Mouse (Mus musculus) small intestine, adult 2 months (tissue): ENCODE measurements around the gene Pafah1b1.

Source experiments
- CTCF ChIP-seq: fragments of 200-500 bp; IDR thresholded peaks from 2 replicates; pipeline ENCODE4 v1.5.1; 2012; ENCODE audit warnings: low read depth, mild to moderate bottlenecking, control low read depth, inconsistent platforms, low read length, moderate library complexity, mixed read lengths; ENCODE audit not compliant: insufficient replicate concordance, insufficient read length; ENCODE audit errors: extremely low read depth
- POLR2A ChIP-seq: fragments of 200-500 bp; IDR thresholded peaks from 2 replicates; pipeline ENCODE4 v1.6.1; 2012; ENCODE audit warnings: low read depth, mild to moderate bottlenecking, control low read depth, inconsistent platforms, low read length, moderate library complexity

DNA sequence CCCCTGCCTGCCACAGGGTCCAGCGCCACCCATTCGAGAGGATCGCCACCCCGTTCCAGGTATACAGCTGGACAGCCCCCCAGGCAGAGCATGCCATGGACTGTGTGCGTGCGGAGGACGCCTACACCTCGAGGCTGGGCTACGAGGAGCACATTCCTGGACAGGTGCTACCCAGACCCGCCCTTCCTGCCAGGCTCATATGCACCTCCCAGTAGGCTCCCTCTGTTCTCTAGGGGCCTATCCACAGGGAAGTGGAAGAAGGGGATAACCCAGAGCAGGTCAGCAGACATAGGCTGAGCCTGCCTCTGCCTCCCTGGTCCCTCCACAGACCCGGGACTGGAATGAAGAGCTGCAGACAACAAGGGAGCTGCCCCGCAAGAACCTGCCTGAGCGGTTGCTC lies 64.1 kb downstream of the Pafah1b1 start:
- TF ChIP-seq CTCF (no peak), POLR2A (no peak)
